8 mouse cellular contexts compared by ENCODE assay signal in the genomic region with DNA sequence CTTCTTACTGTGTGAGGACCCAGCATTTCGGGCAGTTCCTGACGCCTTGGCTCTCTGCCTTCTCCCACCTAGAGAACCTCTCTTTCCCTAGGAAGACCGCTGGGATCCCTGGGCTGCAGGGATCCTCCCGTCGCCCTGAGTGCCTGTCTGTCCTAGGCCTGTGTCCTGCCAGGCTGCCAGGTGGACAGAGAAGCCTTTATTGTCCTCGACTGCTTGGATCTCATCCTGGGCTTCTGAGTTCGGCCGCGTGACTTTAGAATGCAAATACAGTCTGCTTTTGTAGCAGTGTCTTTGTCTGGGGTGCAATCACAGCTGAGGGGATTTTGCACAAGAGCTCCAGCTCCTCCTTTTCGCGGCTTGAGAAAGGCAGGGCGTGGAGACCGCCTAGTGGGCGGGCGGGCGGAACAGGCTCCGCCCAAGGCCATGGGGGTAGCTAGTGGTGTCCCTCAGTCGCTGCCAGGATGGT.
DNase-seq lines count a peak whose midpoint lies in the region; ATAC-seq and TF ChIP-seq lines count a peak whose summit lies in the region.

No protein-coding gene starts in this region.

- H3K9ac ChIP-seq in forebrain, embryonic 11.5 days (ENCODE audit: low read length), result peak overlapping the region; percentile 65
- no peak overlapping the region for H3K9ac ChIP-seq in liver, embryonic 13.5 days
- H3K9ac ChIP-seq in stomach, postnatal 0 days (ENCODE audit: low read length), result peak overlapping the region; percentile 54

- no peaks in the 10 kb centered on the region for H3K36me3 ChIP-seq in forebrain, embryonic 11.5 days (ENCODE audit: control insufficient read depth, insufficient read depth, low read length)
- no peaks in the 10 kb centered on the region for H3K36me3 ChIP-seq in liver, embryonic 13.5 days
- no peaks in the 10 kb centered on the region for H3K36me3 ChIP-seq in stomach, postnatal 0 days (ENCODE audit: control insufficient read depth, insufficient read depth, low read length)

- H3K4me3 ChIP-seq in forebrain, embryonic 11.5 days (ENCODE audit: low read depth, low read length), result no peak overlapping the region; the same call in 1 of the 2 replicates
- H3K4me3 ChIP-seq in liver, embryonic 13.5 days (replicated peaks), result no peak overlapping the region
- H3K4me3 ChIP-seq in stomach, postnatal 0 days (ENCODE audit: low read depth, low read length), result peak overlapping the region; percentile 37

- peak overlapping the region; percentile 54 for H3K27ac ChIP-seq in forebrain, embryonic 11.5 days (ENCODE audit: low read depth, low read length)
- H3K27ac ChIP-seq in liver, embryonic 13.5 days, result no peak overlapping the region
- peak overlapping the region; percentile 25 for H3K27ac ChIP-seq in stomach, postnatal 0 days (replicated peaks)

- peaks cover 10% of the 10 kb centered on the region for H3K4me1 ChIP-seq in forebrain, embryonic 11.5 days (replicated peaks; ENCODE audit: control insufficient read depth, insufficient read depth, low read length)
- H3K4me1 ChIP-seq in liver, embryonic 13.5 days (replicated peaks), result no peaks in the 10 kb centered on the region
- H3K4me1 ChIP-seq in stomach, postnatal 0 days (replicated peaks; ENCODE audit: control insufficient read depth, insufficient read depth), result peaks cover 7% of the 10 kb centered on the region; the same call in 1 of the 2 replicates

- intact Hi-C loops in heart, postnatal 14 days (cut with DNase I), result no loop called here

- peak; percentile 90 for ATAC-seq in forebrain, embryonic 11.5 days (replicated peaks; ENCODE audit: low FRiP score)
- ATAC-seq in liver, embryonic 13.5 days (ENCODE audit: low read depth), result no peak
- peak; percentile 72 for ATAC-seq in stomach, postnatal 0 days (ENCODE audit: low FRiP score, low TSS enrichment)

- peak; percentile 37 for TF ChIP-seq CTCF in stomach, postnatal 0 days (IDR thresholded peaks at IDR 0.05; ENCODE audit: low read depth)

- no peaks in the 10 kb centered on the region for H3K27me3 ChIP-seq in forebrain, embryonic 11.5 days (ENCODE audit: control insufficient read depth, insufficient read depth, low read length)
- peaks cover 9% of the 10 kb centered on the region; the same call in 1 of the 2 replicates for H3K27me3 ChIP-seq in liver, embryonic 13.5 days
- no peaks in the 10 kb centered on the region for H3K27me3 ChIP-seq in stomach, postnatal 0 days (ENCODE audit: control insufficient read depth, insufficient read depth, low read length)

- H3K9me3 ChIP-seq in forebrain, embryonic 11.5 days (ENCODE audit: control insufficient read depth, low read length), result no peaks in the 10 kb centered on the region
- no peaks in the 10 kb centered on the region for H3K9me3 ChIP-seq in liver, embryonic 13.5 days (replicated peaks)
- no peaks in the 10 kb centered on the region for H3K9me3 ChIP-seq in stomach, postnatal 0 days (ENCODE audit: control insufficient read depth, low read length)

- 1% methylated on average over 18 of the region's 18 CpGs for WGBS in forebrain, embryonic 11.5 days
- 8% methylated on average over 18 of the region's 18 CpGs for WGBS in liver, embryonic 13.5 days (ENCODE audit: insufficient replicate concordance)
- 2% methylated on average over 18 of the region's 18 CpGs for WGBS in stomach, postnatal 0 days

- H3K4me2 ChIP-seq in forebrain, embryonic 11.5 days (ENCODE audit: low read depth, low read length, severe bottlenecking), result peak overlapping the region; percentile 44
- H3K4me2 ChIP-seq in liver, embryonic 13.5 days, result peak overlapping the region; percentile 38
- H3K4me2 ChIP-seq in stomach, postnatal 0 days (replicated peaks; ENCODE audit: low read depth), result peak overlapping the region; percentile 57

- peak; percentile 50 for DNase-seq in ovary, adult 18-20 months (ENCODE audit: low spot score)
- no peak for DNase-seq in ovary, postnatal 10 days (ENCODE audit: low spot score)
- peak; percentile 68 for DNase-seq in forebrain, embryonic 11.5 days (ENCODE audit: low spot score)
- DNase-seq in heart, postnatal 14 days, result peak; percentile 50 to 52
- DNase-seq in kidney, postnatal 4 days, result peak; percentile 58 to 76
- DNase-seq in liver, embryonic 13.5 days, result no peak
- DNase-seq in neural tube, embryonic 10.5 days (ENCODE audit: extremely low spot score, low spot score), result peak; percentile 63
- peak; percentile 65 for DNase-seq in stomach, postnatal 0 days (ENCODE audit: low spot score)

- no peak for TF ChIP-seq EP300 in stomach, postnatal 0 days (optimal IDR thresholded peaks at IDR 0.05)

Comparison
In these comparisons a context has a peak if more than half of its experiments do, and no peak if none do; other contexts are left out.
1. DNase-seq: peak in ovary, adult 18-20 months (single experiment), forebrain, embryonic 11.5 days (single experiment), heart, postnatal 14 days (2 of 2), kidney, postnatal 4 days (2 of 2), neural tube, embryonic 10.5 days (single experiment) and stomach, postnatal 0 days (single experiment); none in ovary, postnatal 10 days (single experiment) and liver, embryonic 13.5 days (single experiment).
2. Peak in every context shown above with its lines, with median percentiles within 50 percentile points of each other: H3K4me2 ChIP-seq.